Mouse (Mus musculus) embryo, embryonic 10.5 days (tissue): ENCODE results near the gene Ddah2.

Experiments used
- DNase-seq: peaks from one replicate; pipeline ENCODE4 v3.0.0-alpha.2; 2015; ENCODE audit warnings: low spot score

Gene Ddah2

DNA sequence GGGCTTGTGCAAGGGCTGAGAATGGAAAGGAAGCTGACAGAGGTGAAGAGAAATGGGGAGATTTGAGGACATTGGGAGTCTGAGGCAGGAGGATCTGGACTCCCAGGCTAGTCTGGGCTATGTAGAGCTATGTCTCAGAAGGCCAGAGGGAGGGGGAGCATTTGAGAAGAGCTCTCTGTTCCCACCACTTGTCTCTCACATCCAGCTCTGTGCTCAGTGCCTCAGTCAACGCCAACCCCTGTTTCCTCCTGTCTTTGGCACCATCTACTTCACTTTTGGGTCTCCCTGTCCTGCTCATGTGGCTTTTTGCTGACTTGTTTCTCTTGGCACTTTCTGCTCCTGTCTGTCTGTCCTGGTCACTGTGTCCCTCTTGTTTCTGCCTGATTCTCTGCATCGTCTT, 18.4 kb downstream of the Ddah2 start:
- no peak for DNase-seq

DNA sequence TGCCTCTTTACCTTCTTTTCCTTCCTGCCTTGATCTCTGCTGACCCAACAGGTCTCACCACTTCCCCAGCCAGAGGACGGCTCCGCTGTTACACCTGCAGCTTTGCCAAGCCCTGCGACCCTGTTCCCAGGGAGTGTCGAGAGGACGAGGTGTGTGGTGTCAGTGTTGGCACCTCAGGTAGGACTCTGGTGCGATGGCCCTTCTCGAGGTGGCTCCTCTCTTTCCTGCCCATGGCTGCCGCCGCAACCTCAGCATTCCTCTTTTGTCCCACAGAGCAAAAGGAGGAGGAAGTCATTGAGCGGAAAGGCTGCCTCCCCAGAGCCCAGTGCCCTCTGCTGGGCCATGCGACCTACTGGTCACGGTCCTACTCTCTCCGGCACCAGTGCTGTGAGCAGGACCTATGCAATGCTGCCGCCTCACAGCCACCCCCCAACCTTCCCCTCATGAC, 19.0 kb downstream of the Ddah2 start, which contains the start of gene Ly6g6d:
TSS of gene Ly6g6d (minus strand) at position 280 of the 448 bp plus-strand sequence.
- DNase-seq: peak; percentile 70

DNA sequence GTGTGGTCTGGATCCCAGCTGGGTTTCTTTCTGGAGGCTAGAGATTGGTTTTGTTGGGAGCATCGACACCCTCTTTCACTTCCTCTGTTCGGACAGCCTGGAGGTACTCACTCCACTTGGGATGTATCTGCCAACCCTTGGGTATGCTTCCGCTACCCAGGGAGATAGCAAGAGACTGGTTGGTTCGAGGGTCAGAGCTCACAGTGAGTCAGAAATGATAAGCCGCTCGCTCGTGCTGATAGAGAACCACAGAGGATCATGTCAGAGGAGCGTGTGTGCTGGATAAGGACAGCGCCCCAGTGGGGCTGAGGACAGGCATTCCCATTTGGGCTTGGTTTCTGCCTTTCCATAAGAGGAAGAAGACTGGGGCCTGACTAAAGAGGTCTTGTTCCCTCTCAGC, 20.9 kb downstream of the Ddah2 start:
- no peak for DNase-seq

DNA sequence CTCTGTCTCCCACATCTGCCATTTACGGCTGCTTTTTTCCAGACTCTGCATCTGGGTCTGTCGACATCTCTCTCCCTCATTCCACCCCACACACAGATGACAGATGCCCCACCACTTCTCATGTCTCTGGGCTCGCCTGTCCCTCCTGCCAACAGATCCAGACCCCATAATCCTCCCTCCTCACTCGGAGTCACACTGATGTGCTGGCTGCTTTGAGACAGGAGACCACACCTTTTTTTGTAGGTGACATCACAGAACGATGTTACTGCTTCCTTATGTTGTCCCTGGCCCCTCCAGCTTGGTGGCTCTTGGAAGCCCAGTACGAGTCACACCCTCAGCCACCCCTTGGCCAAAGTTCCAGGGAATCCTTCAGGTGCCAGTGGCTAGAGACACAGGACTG, 21.4 kb downstream of the Ddah2 start:
- DNase-seq: no peak

DNA sequence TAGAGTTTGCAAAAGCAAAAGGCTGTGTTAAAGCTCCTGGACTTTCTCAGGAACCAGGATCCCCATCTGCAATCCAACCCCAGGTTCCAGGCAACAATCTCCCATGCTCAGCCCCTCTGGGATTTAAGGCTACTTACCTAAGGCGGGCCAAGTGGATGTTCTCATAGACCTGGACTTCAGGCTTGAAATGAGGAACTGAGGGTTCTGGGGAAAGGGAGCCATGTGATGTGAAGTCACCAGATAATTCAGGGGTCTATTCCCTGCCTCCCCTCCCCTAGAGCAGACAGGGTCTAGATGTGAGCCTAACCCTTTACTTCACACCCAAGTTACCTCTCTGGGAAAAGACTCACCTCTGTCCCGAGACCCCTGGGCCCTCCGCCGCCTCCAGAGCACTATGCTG, 21.9 kb downstream of the Ddah2 start:
- DNase-seq: no peak

DNA sequence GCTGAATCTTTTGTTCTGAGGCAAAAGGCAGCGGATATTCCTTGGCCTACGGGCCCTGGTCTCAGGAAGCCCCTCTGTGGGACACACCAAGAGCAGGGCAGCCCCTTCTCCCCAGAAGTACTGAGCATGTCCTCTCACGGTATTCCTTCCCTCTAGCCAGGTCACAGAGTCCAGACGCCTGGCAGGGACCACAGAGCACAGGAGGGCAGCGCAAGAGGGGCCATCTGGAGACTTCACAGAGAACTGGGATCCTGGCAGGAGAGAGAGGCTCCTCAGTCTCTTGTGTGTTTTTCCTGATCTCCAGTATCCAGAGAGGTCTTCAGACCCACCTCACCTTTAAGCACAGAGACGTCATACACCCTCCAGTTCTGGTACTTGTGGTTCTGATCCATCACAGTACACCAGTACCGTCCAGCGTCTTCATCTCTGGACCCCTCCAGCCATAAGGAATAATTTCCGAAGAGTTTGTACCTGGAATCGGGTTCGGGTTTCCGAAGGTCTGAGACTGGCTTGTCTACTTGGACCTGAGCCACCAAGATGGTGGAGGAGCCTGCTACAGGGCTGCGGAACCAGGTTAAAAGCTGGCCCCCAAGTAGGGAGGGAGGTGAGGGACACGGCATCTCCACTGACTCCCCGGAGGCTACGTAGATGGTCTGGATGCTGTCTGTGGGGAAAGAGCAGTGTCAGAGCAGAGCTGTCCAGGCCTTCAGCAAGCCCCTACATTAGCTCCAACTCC, 24.2 kb downstream of the Ddah2 start:
- no peak for DNase-seq

DNA sequence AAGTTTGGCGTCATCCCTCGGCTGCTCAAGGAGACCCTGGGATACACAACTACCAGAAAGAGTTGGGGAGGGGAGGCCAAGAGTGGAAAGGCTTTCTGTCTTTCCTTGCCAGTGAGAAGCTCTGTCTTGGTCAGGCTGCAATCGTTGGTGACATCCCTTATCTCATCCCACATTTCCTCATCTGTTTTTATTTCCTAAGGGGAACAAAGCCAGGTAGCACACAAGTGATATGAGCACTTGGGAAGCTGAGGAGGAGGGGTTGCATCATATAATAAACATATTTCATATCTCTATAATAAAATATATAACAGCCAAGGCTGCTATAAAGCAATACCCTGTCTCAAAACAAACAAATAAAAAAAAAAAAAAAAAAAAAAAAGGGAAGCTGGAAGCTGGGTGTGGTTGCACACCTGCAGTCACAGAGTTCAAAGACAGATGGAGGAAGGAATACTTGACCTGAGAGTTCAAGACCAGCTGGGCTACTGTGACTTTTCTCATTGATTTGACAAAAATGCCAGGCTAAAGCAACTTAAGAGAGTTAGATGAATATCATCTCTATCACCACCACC, 25.2 kb downstream of the Ddah2 start:
- no peak for DNase-seq

DNA sequence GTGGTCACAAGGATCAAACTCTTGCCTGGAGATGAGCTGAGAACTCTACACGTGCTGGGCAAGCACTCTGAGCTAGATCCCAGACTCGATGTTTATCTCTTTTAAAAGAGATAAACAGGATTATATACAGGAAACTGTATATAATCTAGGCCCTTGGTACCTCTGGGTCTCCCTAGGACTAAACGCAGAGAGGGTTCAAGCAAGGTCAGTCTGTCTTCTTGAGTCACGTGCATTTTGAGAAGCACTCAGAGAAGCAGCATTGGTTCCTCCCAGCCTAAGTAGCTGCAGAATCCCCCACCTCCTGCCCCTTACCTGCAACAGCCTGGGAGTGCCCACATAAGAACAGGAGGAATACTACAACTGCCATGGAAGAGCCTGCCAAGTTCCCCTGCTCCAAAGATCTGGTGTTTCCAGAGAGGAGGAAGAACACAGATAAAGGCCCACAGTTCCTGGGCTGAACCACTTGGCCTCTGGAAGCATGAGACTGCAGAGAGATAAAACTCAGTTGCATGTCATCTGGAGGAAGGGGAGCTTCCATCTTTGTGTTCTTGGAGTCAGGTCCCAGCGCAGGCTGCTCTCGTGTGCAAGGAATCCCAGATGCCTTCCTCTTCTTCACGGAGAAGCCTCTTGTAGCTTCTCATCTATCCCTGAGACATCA, 26.5 kb downstream of the Ddah2 start, which contains the start of gene Ly6g6f:
TSS of gene Ly6g6f (minus strand) at position 403 of the 658 bp plus-strand sequence.
- DNase-seq: no peak

DNA sequence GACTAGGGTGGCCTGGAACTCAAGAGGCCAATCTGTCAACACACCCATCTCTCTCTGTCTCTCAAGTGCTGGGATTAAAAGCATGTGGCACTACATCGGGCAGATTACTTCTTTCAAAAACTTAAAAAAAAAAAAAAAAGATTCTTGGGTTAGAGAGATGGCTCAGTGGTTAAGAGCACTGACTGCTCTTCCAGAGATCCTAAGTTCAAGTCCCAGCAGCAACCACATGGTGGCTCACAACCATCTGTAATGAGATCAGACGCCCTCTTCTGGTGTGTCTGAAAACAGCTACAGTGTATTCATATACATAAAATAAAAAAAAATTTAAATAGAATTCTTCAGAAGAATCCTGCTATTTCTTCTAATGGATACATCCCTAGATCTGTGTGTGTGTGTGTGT, 29.3 kb downstream of the Ddah2 start:
- DNase-seq: no peak

DNA sequence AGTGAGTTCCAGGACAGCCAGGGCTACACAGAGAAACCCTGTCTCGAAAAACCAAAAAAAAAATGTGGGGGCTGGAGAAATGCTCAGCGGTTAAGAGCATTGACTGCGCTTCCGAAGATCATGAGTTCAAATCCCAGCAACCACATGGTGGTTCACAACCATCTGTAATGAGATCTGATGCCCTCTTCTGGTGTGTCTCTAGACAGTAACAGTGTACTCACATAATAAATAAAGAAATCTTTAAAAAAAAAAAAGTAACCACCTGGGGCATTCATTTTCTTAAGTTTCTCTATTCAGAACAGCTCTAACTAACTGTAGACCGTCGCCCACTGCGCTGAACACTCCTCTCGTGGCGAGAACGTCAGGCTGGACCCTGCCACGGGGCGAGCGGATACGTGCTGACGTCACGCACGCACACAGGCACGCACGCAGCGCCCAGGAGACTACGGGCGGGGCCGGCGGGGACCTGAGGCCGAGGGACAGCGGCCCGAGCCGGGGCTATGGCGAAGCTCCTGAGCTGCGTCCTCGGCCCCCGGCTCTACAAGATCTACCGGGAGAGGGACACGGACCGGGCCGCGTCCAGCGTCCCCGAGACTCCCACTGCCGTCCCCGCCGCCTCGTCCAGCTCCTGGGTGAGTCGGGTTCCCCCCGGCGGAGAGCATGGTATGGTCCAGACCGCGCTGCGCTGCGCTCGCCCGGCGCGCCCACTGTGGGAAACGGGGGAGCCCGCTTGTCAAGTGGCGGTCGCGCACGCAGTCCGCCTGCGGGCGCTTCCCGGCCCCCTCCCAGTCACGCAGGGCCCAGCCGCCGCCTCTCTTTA, 30.2 kb downstream of the Ddah2 start, which contains the start of gene Abhd16a:
TSS of gene Abhd16a (plus strand) at position 439 of the 820 bp plus-strand sequence.
- peak; percentile 96 for DNase-seq

DNA sequence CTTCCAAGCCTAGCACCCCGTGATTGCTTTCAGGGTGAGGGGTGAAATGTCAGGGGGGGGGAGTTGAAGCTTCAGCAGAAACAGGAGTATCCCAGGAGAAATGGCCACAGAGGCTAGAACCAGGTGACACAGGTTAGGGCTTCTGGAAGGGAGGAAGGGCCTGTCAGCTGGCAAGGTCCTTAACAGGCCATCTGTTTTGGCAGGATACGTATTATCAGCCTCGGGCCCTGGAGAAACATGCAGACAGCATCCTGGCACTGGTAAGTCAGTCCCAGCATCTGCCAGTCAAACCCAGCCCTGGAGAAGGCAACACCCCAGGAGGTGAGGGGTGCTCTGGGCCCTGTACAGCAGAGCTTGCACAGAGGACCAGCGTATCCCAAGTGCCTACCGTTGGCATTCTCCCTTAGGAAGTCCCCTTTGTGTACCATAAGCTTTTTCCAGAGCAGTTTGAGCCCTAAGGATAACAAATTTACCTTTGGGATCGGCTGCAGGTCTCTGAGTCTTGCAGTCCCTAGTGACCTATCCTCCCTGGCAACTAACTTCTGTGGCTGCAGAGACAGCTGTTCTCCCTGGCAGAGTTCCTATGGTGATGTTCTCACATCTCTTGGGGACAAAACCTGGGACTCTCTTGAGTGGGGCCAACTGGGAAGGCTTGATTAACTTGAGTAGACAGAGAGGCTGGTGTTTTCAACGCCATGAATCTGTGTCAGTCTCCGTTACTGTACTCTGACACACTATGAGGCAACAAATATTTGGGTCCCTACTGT, 31.5 kb downstream of the Ddah2 start:
- DNase-seq: no peak

DNA sequence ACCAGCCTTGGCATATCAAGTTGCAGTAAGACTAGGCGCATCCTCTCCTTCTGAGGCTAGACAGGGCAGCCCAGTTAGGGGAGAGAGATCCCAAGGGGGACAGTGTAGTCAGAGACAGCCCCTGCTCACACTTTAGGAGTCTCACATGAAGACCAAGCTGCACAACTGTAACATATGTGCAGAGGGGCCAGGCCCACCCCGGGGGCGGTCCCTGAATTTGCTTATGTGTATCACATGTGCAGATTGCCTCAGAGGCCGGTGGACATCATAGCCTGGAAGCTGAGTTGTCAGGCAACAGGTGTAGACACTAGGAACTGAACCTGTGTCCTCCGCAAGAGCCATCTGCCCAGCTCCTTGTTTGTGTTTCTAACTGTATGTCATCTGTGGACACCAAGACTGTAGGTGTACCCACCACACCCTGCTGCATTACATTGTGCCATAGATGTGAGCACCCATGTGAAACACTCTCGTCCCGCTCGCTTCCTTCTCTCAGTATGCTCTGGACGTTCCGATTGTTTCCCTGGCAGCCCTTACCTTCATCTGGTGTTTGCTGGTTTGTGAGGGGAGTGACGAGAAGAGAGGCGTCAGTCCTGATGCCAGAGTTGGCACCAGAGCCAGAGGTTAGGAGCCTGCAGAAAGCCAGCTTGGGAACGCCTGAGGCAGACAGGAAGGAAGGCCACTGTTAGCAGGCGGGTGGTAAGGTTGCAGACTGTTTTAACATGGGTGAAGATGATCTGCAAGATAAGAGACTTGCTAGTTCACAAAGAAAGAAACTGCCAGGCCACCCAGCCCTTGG, 33.8 kb downstream of the Ddah2 start:
- no peak for DNase-seq

DNA sequence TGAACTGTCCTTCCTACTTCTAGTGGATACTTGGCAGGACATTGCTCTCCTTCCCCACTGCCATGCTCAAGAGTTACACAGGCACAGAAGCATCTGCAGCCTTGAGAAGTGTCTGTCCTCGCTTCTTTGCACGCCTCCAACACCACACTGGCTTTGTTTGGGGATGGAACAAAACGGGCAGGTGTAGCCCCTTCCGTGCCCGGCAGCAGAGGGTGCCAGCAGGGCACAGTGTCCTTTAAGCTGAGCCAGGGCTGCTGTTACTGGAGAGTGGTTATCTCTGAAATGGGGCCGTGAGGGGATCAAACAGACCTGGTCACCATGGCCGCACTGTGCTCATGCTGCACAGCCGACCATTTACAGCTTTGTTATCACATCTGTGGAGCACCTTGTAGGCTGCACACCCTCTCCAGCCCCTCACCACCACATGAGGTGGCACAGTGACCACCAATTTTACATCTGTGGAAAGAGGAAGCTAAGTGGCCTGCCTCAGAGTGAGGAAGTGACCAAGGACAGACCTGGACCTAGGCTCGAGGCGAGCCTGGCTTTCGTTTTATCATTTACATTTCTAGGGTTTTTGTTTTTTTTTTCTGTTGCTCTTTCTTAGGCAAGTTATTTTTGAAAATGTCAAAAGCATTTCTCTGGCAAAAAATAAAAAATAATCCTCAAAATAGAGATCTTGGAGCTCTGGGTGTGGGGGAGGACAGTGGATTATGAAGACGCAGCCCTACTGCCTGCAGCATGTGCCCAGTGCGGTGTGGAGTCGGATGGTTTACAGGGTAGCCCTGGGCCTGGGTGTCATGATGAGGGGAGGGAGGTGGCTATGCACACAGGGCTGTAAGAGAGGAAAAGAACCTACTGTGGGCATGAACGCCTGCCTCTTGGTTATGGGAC, 35.9 kb downstream of the Ddah2 start:
- DNase-seq: no peak

DNA sequence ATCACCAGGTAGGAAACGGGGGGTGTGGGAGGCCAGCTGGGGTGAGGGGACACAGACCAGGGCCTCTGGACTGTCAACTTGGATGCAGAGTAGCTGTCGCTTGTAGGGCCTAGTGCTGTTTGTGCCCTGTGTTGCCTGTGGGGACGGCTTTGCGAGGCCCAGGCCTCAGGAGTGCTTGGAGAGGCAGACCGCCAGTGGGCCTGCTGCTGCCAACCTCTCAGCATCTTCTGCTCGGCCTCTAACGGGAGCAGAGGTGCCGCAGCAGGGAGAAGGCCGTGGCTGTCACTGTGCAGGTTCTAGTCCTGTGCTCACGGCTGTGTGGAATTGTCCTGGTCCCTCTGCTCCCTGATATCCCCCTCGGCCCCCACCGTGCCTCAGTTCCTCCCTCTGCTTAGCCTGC, 37.8 kb downstream of the Ddah2 start:
- DNase-seq: no peak

DNA sequence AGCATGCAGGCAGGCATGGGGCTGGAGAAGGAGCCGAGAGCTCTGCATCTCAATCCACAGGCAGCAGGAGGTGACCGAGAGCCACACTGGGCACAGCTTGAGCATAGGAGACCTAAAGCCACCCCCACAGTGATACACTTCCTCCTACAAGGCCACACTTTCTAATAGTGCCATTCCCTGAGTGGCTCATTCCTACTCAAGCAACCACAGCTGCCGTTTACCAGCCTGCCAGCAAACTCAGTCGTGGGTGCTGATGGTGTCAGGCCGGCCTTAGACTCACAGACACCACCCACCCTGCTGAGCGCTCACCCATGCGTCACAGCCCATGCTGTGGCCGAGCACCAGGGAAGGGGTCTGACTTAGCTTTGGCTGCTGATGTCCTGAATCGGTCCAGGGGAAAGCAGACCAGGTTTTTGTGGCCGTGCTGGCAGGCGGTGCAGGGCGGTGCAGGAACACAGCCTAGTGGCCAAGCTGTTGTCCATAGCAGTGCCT, 38.4 kb downstream of the Ddah2 start:
- no peak for DNase-seq

DNA sequence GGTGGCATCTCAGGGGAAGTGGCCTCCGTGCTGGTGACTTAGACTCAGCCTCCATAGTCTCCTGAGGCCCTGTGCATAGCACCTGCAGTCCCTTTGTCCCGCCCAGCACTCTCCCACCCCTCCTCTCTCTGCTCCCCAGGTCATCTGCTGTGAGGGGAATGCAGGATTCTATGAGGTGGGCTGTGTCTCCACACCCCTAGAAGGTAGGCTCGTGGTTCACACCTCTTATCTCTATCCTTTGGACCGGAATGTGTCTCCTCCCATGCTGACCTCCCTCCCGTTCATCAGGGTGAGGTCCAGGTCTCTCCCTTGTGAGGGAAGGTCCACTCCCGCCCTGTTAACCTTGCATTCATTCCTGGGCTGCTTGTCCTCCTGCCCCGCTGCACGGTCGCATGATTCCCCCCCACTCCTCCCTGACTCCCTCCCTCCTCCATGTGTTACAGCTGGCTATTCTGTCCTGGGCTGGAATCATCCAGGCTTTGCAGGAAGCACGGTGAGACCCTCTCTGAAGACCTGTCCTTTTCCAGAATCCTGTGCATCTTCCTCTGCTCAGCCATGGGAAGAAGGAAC, 41.4 kb downstream of the Ddah2 start:
- DNase-seq: no peak

DNA sequence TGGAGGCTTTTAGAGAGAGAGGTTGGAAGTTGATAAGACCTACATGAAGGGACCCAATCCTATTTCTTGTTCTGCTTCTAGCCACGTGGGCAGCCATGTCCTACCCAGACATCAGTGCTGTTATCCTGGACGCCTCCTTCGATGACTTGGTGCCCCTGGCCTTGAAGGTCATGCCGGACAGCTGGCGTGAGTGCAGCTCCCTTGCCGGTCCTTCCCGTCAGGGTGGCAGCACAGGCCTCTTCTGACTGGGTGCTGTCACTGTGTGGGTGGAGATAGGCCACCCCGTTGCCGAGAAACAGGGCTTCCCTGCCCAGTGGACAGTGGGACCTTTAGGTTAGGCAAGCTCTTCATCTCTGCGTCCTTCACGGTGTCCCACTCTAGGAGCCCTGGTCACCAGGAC, 42.3 kb downstream of the Ddah2 start:
- DNase-seq: no peak

DNA sequence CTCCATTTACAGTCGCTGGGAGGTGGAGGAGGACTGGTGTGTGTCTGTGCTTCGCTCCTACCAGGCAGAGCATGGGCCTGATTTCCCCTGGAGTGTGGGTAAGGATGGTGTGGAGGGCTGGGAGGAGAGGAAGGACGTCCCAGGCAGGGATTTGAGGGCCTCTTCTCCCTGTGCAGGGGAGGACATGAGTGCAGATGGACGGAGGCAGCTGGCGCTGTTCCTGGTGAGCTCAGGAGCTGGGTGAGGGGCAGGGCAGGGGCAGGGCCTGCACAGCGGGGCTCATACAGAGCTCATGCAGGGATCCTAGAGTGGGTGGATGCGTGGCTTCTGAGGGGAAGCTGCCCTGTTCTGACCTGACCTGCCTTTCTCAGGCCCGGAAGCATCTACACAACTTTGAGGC, 43.5 kb downstream of the Ddah2 start:
- no peak for DNase-seq

DNA sequence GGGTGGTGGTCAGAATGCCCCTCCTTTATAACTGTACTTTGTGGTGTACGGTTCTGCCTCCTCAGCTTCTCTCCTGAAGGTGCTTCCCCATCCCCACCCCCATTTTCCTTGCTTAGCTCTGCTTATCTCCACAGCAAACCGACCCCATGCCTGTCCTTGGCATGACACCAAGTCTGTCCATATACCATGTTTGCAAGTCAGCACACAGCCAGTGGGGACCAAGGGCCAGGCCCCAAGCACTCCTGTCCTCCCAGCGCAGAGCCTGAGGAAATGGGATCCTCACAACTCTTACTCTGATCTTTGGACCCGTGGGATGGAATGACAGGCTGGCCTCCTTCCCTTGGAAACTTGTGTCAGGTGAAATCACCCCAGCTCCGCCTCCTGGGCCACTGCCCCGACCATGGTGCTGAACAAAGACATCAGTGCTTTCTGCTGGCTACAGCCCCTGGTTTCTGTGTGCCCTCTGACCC, 44.4 kb downstream of the Ddah2 start:
- DNase-seq: no peak
